Mouse (Mus musculus) cortical plate, adult 2 months (tissue): ENCODE data around the gene Tmem45b.

Source experiments
- CTCF ChIP-seq: fragments of 200-500 bp; IDR thresholded peaks from 2 replicates; pipeline ENCODE4 v1.5.1; 2011; ENCODE audit warnings: mild to moderate bottlenecking, control low read depth, low read length; ENCODE audit not compliant: insufficient read depth; ENCODE audit errors: extremely low read depth
- POLR2A ChIP-seq: fragments of 200-500 bp; IDR thresholded peaks from 2 replicates; pipeline ENCODE4 v1.6.1; 2011; ENCODE audit warnings: mild to moderate bottlenecking, low read length, control low read depth; ENCODE audit not compliant: insufficient read depth; ENCODE audit errors: extremely low read depth

DNA sequence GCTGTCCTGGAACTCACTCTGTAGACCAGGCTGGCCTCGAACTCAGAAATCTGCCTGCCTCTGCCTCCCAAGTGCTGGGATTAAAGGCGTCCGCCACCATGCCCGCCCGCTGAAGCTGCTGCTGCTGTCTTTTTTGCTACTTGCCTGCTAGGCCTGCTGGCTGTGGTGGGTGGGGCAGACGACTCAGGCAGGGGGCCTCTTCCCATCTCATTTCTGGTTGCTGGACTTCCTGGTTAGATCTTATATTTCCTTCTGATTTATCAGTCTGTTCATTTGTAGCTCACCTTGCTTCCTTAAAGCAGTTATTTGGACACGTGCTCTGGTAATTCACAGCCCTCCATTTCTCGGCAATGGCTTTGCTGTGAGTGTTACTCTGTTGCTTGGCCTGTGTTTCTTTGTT lies 28.8 kb downstream of the Tmem45b start:
- TF ChIP-seq CTCF (no peak), POLR2A (no peak)
